Comparison of ENCODE assay signal across 8 mouse cellular contexts in the genomic region with DNA sequence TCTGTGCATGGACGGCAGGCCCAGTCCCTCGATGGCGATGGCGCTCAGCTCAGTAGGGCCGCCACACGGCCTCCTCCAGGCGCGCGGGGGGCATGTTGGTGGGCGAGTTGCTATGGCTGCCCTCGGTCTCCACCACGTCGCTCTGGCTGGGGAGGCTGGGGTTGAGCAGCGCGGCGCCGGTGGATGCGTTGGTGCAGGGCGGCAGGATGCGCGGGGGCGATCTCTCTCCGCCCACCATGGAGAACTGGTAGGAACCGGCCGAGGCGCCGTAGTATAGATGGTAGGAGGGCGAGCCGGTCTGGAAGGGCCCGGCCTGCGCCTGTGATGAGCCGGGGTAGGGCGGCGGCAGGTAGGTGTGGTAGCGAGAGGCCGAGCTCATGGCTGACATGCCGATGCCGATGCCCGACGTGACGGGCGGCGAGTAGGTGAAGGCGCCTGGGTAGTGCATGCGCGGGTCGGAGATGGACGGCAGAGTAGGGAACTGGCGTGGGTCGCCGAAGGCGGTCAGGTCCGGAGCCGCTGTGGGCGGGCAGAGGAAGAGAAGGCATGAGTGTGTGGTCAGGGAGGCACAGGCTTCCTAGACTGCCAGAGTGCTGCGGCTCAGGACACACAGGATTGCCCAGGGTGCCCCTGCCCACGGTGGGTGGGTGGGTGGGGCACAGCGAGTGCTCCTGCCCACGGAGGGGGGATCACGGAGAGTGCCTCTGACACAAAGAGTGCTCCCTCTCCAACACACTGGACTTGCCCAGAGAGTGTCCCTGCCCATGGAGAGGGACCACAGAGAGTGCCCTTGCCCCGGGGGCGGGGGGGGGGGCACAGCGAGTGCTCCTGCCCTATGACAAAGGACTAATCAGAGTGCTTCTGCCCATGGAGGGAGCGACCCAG.
DNase-seq lines count a peak whose midpoint lies in the region; ATAC-seq and TF ChIP-seq lines count a peak whose summit lies in the region.

No protein-coding gene starts in this region.

- H3K27ac ChIP-seq in embryonic facial prominence, embryonic 13.5 days = no peak overlapping the region
- H3K27ac ChIP-seq in kidney, postnatal 0 days = no peak overlapping the region
- no peak overlapping the region for H3K27ac ChIP-seq in midbrain, embryonic 16.5 days (ENCODE audit: low read length)
- no peak overlapping the region for H3K27ac ChIP-seq in thymus, adult 2 months (ENCODE audit: control insufficient read depth, insufficient read depth, low read length)

- H3K9ac ChIP-seq in embryonic facial prominence, embryonic 13.5 days = peak overlapping the region; percentile 66
- H3K9ac ChIP-seq in kidney, postnatal 0 days (ENCODE audit: low read depth, low read length) = peak overlapping the region; percentile 55
- peak overlapping the region; percentile 65 for H3K9ac ChIP-seq in midbrain, embryonic 16.5 days (ENCODE audit: low read depth, low read length)

- peaks cover 35% of the 10 kb centered on the region for H3K4me1 ChIP-seq in embryonic facial prominence, embryonic 13.5 days
- H3K4me1 ChIP-seq in kidney, postnatal 0 days (replicated peaks; ENCODE audit: insufficient read depth, low read length) = no peaks in the 10 kb centered on the region
- H3K4me1 ChIP-seq in midbrain, embryonic 16.5 days (ENCODE audit: control insufficient read depth, insufficient read depth, low read length) = peaks cover 17% of the 10 kb centered on the region
- peaks cover 2% of the 10 kb centered on the region; the same call in 1 of the 2 replicates for H3K4me1 ChIP-seq in lung, adult 2 months (ENCODE audit: control insufficient read depth, insufficient read depth, low read length)
- H3K4me1 ChIP-seq in thymus, adult 2 months (replicated peaks; ENCODE audit: control insufficient read depth, insufficient read depth, low read length) = no peaks in the 10 kb centered on the region

- TF ChIP-seq CTCF in kidney, postnatal 0 days (IDR thresholded peaks at IDR 0.05; ENCODE audit: low read depth) = no peak
- no peak for TF ChIP-seq CTCF in lung, adult 2 months (IDR thresholded peaks at IDR 0.05; ENCODE audit: insufficient read depth, low read length)
- TF ChIP-seq CTCF in thymus, adult 2 months (IDR thresholded peaks at IDR 0.05; ENCODE audit: borderline replicate concordance, control insufficient read depth, extremely low read depth, insufficient read depth, low read length, poor library complexity) = no peak

- peaks cover 9% of the 10 kb centered on the region; the same call in 1 of the 2 replicates for H3K36me3 ChIP-seq in embryonic facial prominence, embryonic 13.5 days
- no peaks in the 10 kb centered on the region for H3K36me3 ChIP-seq in kidney, postnatal 0 days (ENCODE audit: insufficient read depth, low read length)
- no peaks in the 10 kb centered on the region for H3K36me3 ChIP-seq in midbrain, embryonic 16.5 days (ENCODE audit: control insufficient read depth, insufficient read depth, low read length)
- peaks cover 42% of the 10 kb centered on the region for H3K36me3 ChIP-seq in thymus, adult 2 months (ENCODE audit: control insufficient read depth, insufficient read depth, low read length)

- no peak for TF ChIP-seq POLR2A in lung, adult 2 months (IDR thresholded peaks at IDR 0.05; ENCODE audit: borderline replicate concordance, extremely low read depth, low read depth, low read length)
- TF ChIP-seq POLR2A in thymus, adult 2 months (IDR thresholded peaks at IDR 0.05; ENCODE audit: control insufficient read depth, extremely low read depth, insufficient read depth, low read length, poor library complexity) = no peak

- no peaks in the 10 kb centered on the region for H3K9me3 ChIP-seq in embryonic facial prominence, embryonic 13.5 days
- no peaks in the 10 kb centered on the region for H3K9me3 ChIP-seq in kidney, postnatal 0 days (replicated peaks; ENCODE audit: low read length)
- no peaks in the 10 kb centered on the region for H3K9me3 ChIP-seq in midbrain, embryonic 16.5 days (replicated peaks; ENCODE audit: control insufficient read depth, low read length, poor library complexity, severe bottlenecking)

- ATAC-seq in embryonic facial prominence, embryonic 13.5 days (ENCODE audit: insufficient number of reproducible peaks, insufficient read depth, low FRiP score, low TSS enrichment, low read depth) = peak; percentile 44; the same call in 1 of the 2 replicates
- peak; percentile 56 for ATAC-seq in kidney, postnatal 0 days (replicated peaks; ENCODE audit: low FRiP score, low read depth)
- peak; percentile 57 for ATAC-seq in midbrain, embryonic 16.5 days
- no peak for ATAC-seq in CD4-positive, CD25-positive, alpha-beta regulatory T cell, adult 4 months

- DNase-seq in layer of hippocampus, postnatal 10 days (ENCODE audit: low spot score in 2 of 2) = peak; percentile 19 to 31
- DNase-seq in layer of hippocampus, adult 11-12 months (ENCODE audit: low spot score) = no peak
- peak; percentile 35 for DNase-seq in kidney, postnatal 0 days (ENCODE audit: low spot score)
- no peak for DNase-seq in lung, adult 2 months
- no peak for DNase-seq in thymus, adult 2 months

- H3K4me2 ChIP-seq in embryonic facial prominence, embryonic 13.5 days = peak overlapping the region; percentile 67
- peak overlapping the region; percentile 67 for H3K4me2 ChIP-seq in kidney, postnatal 0 days (ENCODE audit: low read length)
- H3K4me2 ChIP-seq in midbrain, embryonic 16.5 days (ENCODE audit: low read length) = peak overlapping the region; percentile 72

- WGBS in embryonic facial prominence, embryonic 13.5 days = 11% methylated on average over 64 of the region's 64 CpGs
- WGBS in kidney, postnatal 0 days = 16% methylated on average over 63 of the region's 64 CpGs
- 8% methylated on average over 61 of the region's 64 CpGs for WGBS in midbrain, embryonic 16.5 days
- WGBS in lung, adult 2 months = 35% methylated on average over 64 of the region's 64 CpGs
- WGBS in thymus, adult 2 months = 94% methylated on average over 64 of the region's 64 CpGs

- H3K27me3 ChIP-seq in embryonic facial prominence, embryonic 13.5 days = peaks cover 19% of the 10 kb centered on the region
- H3K27me3 ChIP-seq in kidney, postnatal 0 days (ENCODE audit: insufficient read depth, low read length) = no peaks in the 10 kb centered on the region
- peaks cover 17% of the 10 kb centered on the region for H3K27me3 ChIP-seq in midbrain, embryonic 16.5 days (ENCODE audit: control insufficient read depth, insufficient read depth, low read depth, low read length)
- H3K27me3 ChIP-seq in thymus, adult 2 months (ENCODE audit: control insufficient read depth, insufficient read depth, low read length) = no peaks in the 10 kb centered on the region

- H3K4me3 ChIP-seq in embryonic facial prominence, embryonic 13.5 days = peak overlapping the region; percentile 42
- peak overlapping the region; percentile 33 for H3K4me3 ChIP-seq in kidney, postnatal 0 days (replicated peaks; ENCODE audit: low read depth, low read length)
- peak overlapping the region; percentile 44 for H3K4me3 ChIP-seq in midbrain, embryonic 16.5 days (ENCODE audit: low read depth, low read length)
- H3K4me3 ChIP-seq in lung, adult 2 months (replicated peaks; ENCODE audit: extremely low read depth, low read depth, low read length) = no peak overlapping the region
- H3K4me3 ChIP-seq in thymus, adult 2 months (ENCODE audit: control insufficient read depth, insufficient read depth, low read length) = no peak overlapping the region

Comparison
In these comparisons a context has a peak if more than half of its experiments do, and no peak if none do; other contexts are left out.
1. DNase-seq: peak in layer of hippocampus, postnatal 10 days (2 of 2) and kidney, postnatal 0 days (single experiment); none in layer of hippocampus, adult 11-12 months (single experiment), lung, adult 2 months (single experiment) and thymus, adult 2 months (single experiment).
2. H3K4me3 ChIP-seq: peak in embryonic facial prominence, embryonic 13.5 days (single experiment), kidney, postnatal 0 days (single experiment) and midbrain, embryonic 16.5 days (single experiment); none in lung, adult 2 months (single experiment) and thymus, adult 2 months (single experiment).
3. Peak in every context shown above with its lines, with median percentiles within 50 percentile points of each other: H3K4me2 ChIP-seq and H3K9ac ChIP-seq.